Mouse (Mus musculus) limb, embryonic 12.5 days (tissue): ENCODE data around the gene Rab3c. TPM values are rescaled to one million over a fixed set of nuclear protein-coding genes. Genes with fewer than 3 reads are reported as not detected.

Experiments used
- ATAC-seq: fragments of 200-750 bp; cut with Nextera tagmentation; 2 replicates; pipeline ENCODE4 v1.8.0; 2017; ENCODE audit warnings: low read depth, moderate TSS enrichment; ENCODE audit not compliant: insufficient number of reproducible peaks, insufficient read depth, low FRiP score, low TSS enrichment
- H3K27ac ChIP-seq: fragments of 300-500 bp; sonication (generic); 2 replicates; pipeline ENCODE4 v1.5.1; 2016; ENCODE audit warnings: mild to moderate bottlenecking, moderate library complexity
- H3K27me3 ChIP-seq: fragments of 300-500 bp; sonication (generic); 2 replicates; pipeline ENCODE4 v1.6.1; 2016; ENCODE audit warnings: mild to moderate bottlenecking, moderate library complexity
- H3K36me3 ChIP-seq: fragments of 300-500 bp; sonication (generic); 2 replicates; pipeline ENCODE4 v1.6.1; 2016; ENCODE audit warnings: mild to moderate bottlenecking, moderate library complexity
- H3K4me1 ChIP-seq: fragments of 300-500 bp; sonication (generic); replicated peaks from 2 replicates; pipeline ENCODE4 v1.6.1; 2016
- H3K4me2 ChIP-seq: fragments of 300-500 bp; sonication (generic); 2 replicates; pipeline ENCODE4 v1.6.1; 2016; ENCODE audit warnings: mild to moderate bottlenecking, moderate library complexity
- H3K4me3 ChIP-seq: fragments of 300-500 bp; sonication (generic); replicated peaks from 2 replicates; pipeline ENCODE4 v1.5.1; 2016; ENCODE audit warnings: mild to moderate bottlenecking
- H3K9ac ChIP-seq: fragments of 300-500 bp; sonication (generic); replicated peaks from 2 replicates; pipeline ENCODE4 v1.6.1; 2016; ENCODE audit warnings: mild to moderate bottlenecking, moderate library complexity
- H3K9me3 ChIP-seq: fragments of 300-500 bp; sonication (generic); 2 replicates; pipeline ENCODE4 v1.6.1; 2016; ENCODE audit warnings: mild to moderate bottlenecking, moderate library complexity
- WGBS: fragments of 180-500 bp; shearing (Covaris S2); methylation state at CpG from one replicate; pipeline ENCODE4 v1.1.7; 2016; 5-methylcytosine and 5-hydroxymethylcytosine counted together
- polyA plus RNA-seq: library from polyadenylated mRNA; unstranded; fragments of >200 nt; fragmentation: Nextera tagmentation; extraction: Ambion mirVana; gene quantifications from 2 replicates; pipeline ENCODE4 v1.2.1, GENCODE M21; 2016

Rab3c gene
- polyA plus RNA-seq, 1 experiment from 2014 or later = 1.5 TPM

GRCm38 (mm10) chr13:110139339-110139738 is 141.5 kb downstream of the Rab3c start:
- Histone ChIP-seq H3K4me1 (no peaks in the 10 kb centered on the region), H3K27me3 (no peaks in the 10 kb centered on the region), H3K4me3 (no peak overlapping the region), H3K9ac (no peak overlapping the region), H3K9me3 (no peaks in the 10 kb centered on the region), H3K36me3 (no peaks in the 10 kb centered on the region), H3K4me2 (no peak overlapping the region), H3K27ac (no peak overlapping the region)
- 81% methylated on average over 5 of the region's 5 CpGs for WGBS
- no peak for ATAC-seq

- Histone ChIP-seq H3K4me2 (no peak overlapping the region), H3K4me1 (no peaks in the 10 kb centered on the region), H3K9ac (no peak overlapping the region), H3K36me3 (no peaks in the 10 kb centered on the region), H3K4me3 (no peak overlapping the region), H3K9me3 (no peaks in the 10 kb centered on the region), H3K27me3 (no peaks in the 10 kb centered on the region), H3K27ac (no peak overlapping the region)
- 82% methylated on average over 5 of the region's 5 CpGs for WGBS
- ATAC-seq = no peak
These were observed 142.2 kb downstream of the Rab3c start for GRCm38 (mm10) chr13:110138644-110139043.

- Histone ChIP-seq H3K27me3 (no peaks in the 10 kb centered on the region), H3K4me2 (no peak overlapping the region), H3K9me3 (no peaks in the 10 kb centered on the region), H3K9ac (no peak overlapping the region), H3K27ac (no peak overlapping the region), H3K36me3 (no peaks in the 10 kb centered on the region), H3K4me3 (no peak overlapping the region), H3K4me1 (no peaks in the 10 kb centered on the region)
- no peak for ATAC-seq
- 40% methylated on average over 12 of the region's 12 CpGs for WGBS
These were observed 153.1 kb downstream of the Rab3c start for GRCm38 (mm10) chr13:110127613-110128258.

- no peak overlapping the region for H3K4me2 ChIP-seq
- no peaks in the 10 kb centered on the region for H3K4me1 ChIP-seq
- H3K9ac ChIP-seq = no peak overlapping the region
- H3K27ac ChIP-seq = no peak overlapping the region
- 90% methylated on average over 4 of the region's 4 CpGs for WGBS
- no peaks in the 10 kb centered on the region for H3K27me3 ChIP-seq
- no peak for ATAC-seq
- no peaks in the 10 kb centered on the region for H3K36me3 ChIP-seq
- H3K4me3 ChIP-seq = no peak overlapping the region
- no peaks in the 10 kb centered on the region for H3K9me3 ChIP-seq
These were observed 158.0 kb downstream of the Rab3c start for GRCm38 (mm10) chr13:110122825-110123224.

GRCm38 (mm10) chr13:110116892-110117291 is 163.9 kb downstream of the Rab3c start:
- H3K4me1 ChIP-seq = no peaks in the 10 kb centered on the region
- H3K27ac ChIP-seq = no peak overlapping the region
- no peaks in the 10 kb centered on the region for H3K27me3 ChIP-seq
- WGBS = 89% methylated on average over 5 of the region's 5 CpGs
- no peak overlapping the region for H3K9ac ChIP-seq
- H3K9me3 ChIP-seq = no peaks in the 10 kb centered on the region
- no peak for ATAC-seq
- no peak overlapping the region for H3K4me3 ChIP-seq
- H3K4me2 ChIP-seq = no peak overlapping the region
- no peaks in the 10 kb centered on the region for H3K36me3 ChIP-seq

GRCm38 (mm10) chr13:110116316-110116715 is 164.5 kb downstream of the Rab3c start:
- 87% methylated on average over 3 of the region's 3 CpGs for WGBS
- no peaks in the 10 kb centered on the region for H3K36me3 ChIP-seq
- ATAC-seq = no peak
- H3K4me3 ChIP-seq = no peak overlapping the region
- H3K9me3 ChIP-seq = no peaks in the 10 kb centered on the region
- H3K9ac ChIP-seq = no peak overlapping the region
- H3K27ac ChIP-seq = no peak overlapping the region
- H3K27me3 ChIP-seq = no peaks in the 10 kb centered on the region
- no peaks in the 10 kb centered on the region for H3K4me1 ChIP-seq
- no peak overlapping the region for H3K4me2 ChIP-seq

GRCm38 (mm10) chr13:110114870-110115645 is 165.7 kb downstream of the Rab3c start:
- H3K4me2 ChIP-seq = no peak overlapping the region
- H3K9me3 ChIP-seq = no peaks in the 10 kb centered on the region
- ATAC-seq = no peak
- WGBS = 68% methylated on average over 7 of the region's 7 CpGs
- H3K27me3 ChIP-seq = no peaks in the 10 kb centered on the region
- no peak overlapping the region for H3K27ac ChIP-seq
- no peak overlapping the region for H3K9ac ChIP-seq
- no peaks in the 10 kb centered on the region for H3K4me1 ChIP-seq
- H3K4me3 ChIP-seq = no peak overlapping the region
- H3K36me3 ChIP-seq = no peaks in the 10 kb centered on the region

GRCm38 (mm10) chr13:110113711-110114110 is 167.1 kb downstream of the Rab3c start:
- Histone ChIP-seq H3K4me2 (no peak overlapping the region), H3K36me3 (no peaks in the 10 kb centered on the region), H3K27ac (no peak overlapping the region), H3K4me1 (no peaks in the 10 kb centered on the region), H3K9me3 (no peaks in the 10 kb centered on the region), H3K27me3 (no peaks in the 10 kb centered on the region), H3K4me3 (no peak overlapping the region), H3K9ac (no peak overlapping the region)
- no peak for ATAC-seq
- WGBS = 91% methylated on average over 6 of the region's 6 CpGs

GRCm38 (mm10) chr13:110097424-110098050 is 183.3 kb downstream of the Rab3c start:
- 64% methylated on average over 6 of the region's 6 CpGs for WGBS
- H3K4me2 ChIP-seq = no peak overlapping the region
- no peaks in the 10 kb centered on the region for H3K27me3 ChIP-seq
- H3K36me3 ChIP-seq = no peaks in the 10 kb centered on the region
- H3K4me1 ChIP-seq = peaks cover 12% of the 10 kb centered on the region; the same call in 1 of the 2 replicates
- no peak overlapping the region for H3K4me3 ChIP-seq
- peaks cover 4% of the 10 kb centered on the region; the same call in 1 of the 2 replicates for H3K9me3 ChIP-seq
- peak overlapping the region; percentile 66 for H3K27ac ChIP-seq
- no peak for ATAC-seq
- H3K9ac ChIP-seq = no peak overlapping the region

- 73% methylated on average over 6 of the region's 6 CpGs for WGBS
- no peak overlapping the region for H3K27ac ChIP-seq
- no peak for ATAC-seq
These were observed 185.8 kb downstream of the Rab3c start for GRCm38 (mm10) chr13:110094998-110095397.

More at GRCm38 (mm10) chr13:110094998-110095397, 185.8 kb downstream of the Rab3c start:
- Histone ChIP-seq H3K9me3 (peaks cover 4% of the 10 kb centered on the region; the same call in 1 of the 2 replicates), H3K9ac (no peak overlapping the region), H3K4me2 (no peak overlapping the region), H3K4me3 (no peak overlapping the region), H3K27me3 (no peaks in the 10 kb centered on the region), H3K4me1 (peaks cover 12% of the 10 kb centered on the region; the same call in 1 of the 2 replicates), H3K36me3 (no peaks in the 10 kb centered on the region)
